Mouse (Mus musculus) ES-Bruce4 (cell line): ENCODE data around the gene Cecr2. TPM values are rescaled to one million over a fixed set of nuclear protein-coding genes. Genes with fewer than 3 reads are reported as not detected.

Experiments
- H3K27ac ChIP-seq: 2 replicates; pipeline ENCODE4 v1.5.1; 2012; ENCODE audit warnings: low read length, inconsistent platforms; ENCODE audit not compliant: insufficient read depth
- H3K27me3 ChIP-seq: 2 replicates; pipeline ENCODE4 v1.6.1; 2012; ENCODE audit warnings: mild to moderate bottlenecking, low read length, inconsistent platforms; ENCODE audit not compliant: control insufficient read depth, poor library complexity, insufficient read depth, severe bottlenecking
- H3K36me3 ChIP-seq: 2 replicates; pipeline ENCODE4 v1.6.1; 2012; ENCODE audit warnings: inconsistent platforms, mild to moderate bottlenecking, low read length, moderate library complexity; ENCODE audit not compliant: control insufficient read depth, poor library complexity, insufficient read depth, severe bottlenecking
- H3K4me1 ChIP-seq: one replicate; pipeline ENCODE4 v1.8.1; 2011; ENCODE audit warnings: low read length; ENCODE audit not compliant: control insufficient read depth, insufficient read depth
- H3K4me3 ChIP-seq: 2 replicates; pipeline ENCODE4 v1.5.1; 2011; ENCODE audit warnings: low read depth, mild to moderate bottlenecking, low read length
- H3K9ac ChIP-seq: 2 replicates; pipeline ENCODE4 v1.6.1; 2012; ENCODE audit warnings: low read depth, mild to moderate bottlenecking, inconsistent platforms; ENCODE audit not compliant: poor library complexity, severe bottlenecking
- H3K9me3 ChIP-seq: replicated peaks from 2 replicates; pipeline ENCODE4 v1.6.1; 2012; ENCODE audit warnings: mild to moderate bottlenecking, low read length, inconsistent platforms; ENCODE audit not compliant: control insufficient read depth, poor library complexity, insufficient read depth, severe bottlenecking
- CTCF ChIP-seq: IDR thresholded peaks from one replicate; pipeline ENCODE4 v1.8.1; 2011; ENCODE audit warnings: low read depth, low read length
- EP300 ChIP-seq: IDR thresholded peaks from 2 replicates; pipeline ENCODE4 v1.6.1; 2011; ENCODE audit warnings: low read depth, low read length; ENCODE audit not compliant: insufficient read depth
- POLR2A ChIP-seq: IDR thresholded peaks from one replicate; pipeline ENCODE4 v1.8.1; 2011; ENCODE audit warnings: low read length; ENCODE audit not compliant: insufficient read depth
- polyA plus RNA-seq: library from polyadenylated mRNA; stranded (reverse); fragments of >200 nt; gene quantifications from 2 replicates; pipeline ENCODE4 v1.2.4, GENCODE M21; 2011; ENCODE audit warnings: low read depth; ENCODE audit not compliant: missing spikeins, insufficient read depth, insufficient read length

Cecr2 gene
- polyA plus RNA-seq, 1 experiment: 73.8 TPM

GRCm38 (mm10) chr6:120782948-120783347 is 116.8 kb downstream of the Cecr2 start:
- no peak overlapping the region for H3K4me3 ChIP-seq
- H3K9ac ChIP-seq: no peak overlapping the region
- no peak for TF ChIP-seq CTCF
- TF ChIP-seq POLR2A: no peak
- TF ChIP-seq EP300: no peak
- H3K4me1 ChIP-seq: no peaks in the 10 kb centered on the region
- no peaks in the 10 kb centered on the region for H3K9me3 ChIP-seq
- H3K36me3 ChIP-seq: no peaks in the 10 kb centered on the region
- no peaks in the 10 kb centered on the region for H3K27me3 ChIP-seq
- H3K27ac ChIP-seq: no peak overlapping the region

- TF ChIP-seq CTCF: no peak
- no peak for TF ChIP-seq POLR2A
- no peak for TF ChIP-seq EP300
These were observed 118.2 kb downstream of the Cecr2 start for GRCm38 (mm10) chr6:120784351-120784750.

GRCm38 (mm10) chr6:120788068-120788607 is 122.0 kb downstream of the Cecr2 start:
- H3K27ac ChIP-seq: no peak overlapping the region
- no peaks in the 10 kb centered on the region for H3K36me3 ChIP-seq
- TF ChIP-seq EP300: no peak
- no peak for TF ChIP-seq CTCF
- no peak for TF ChIP-seq POLR2A
- no peaks in the 10 kb centered on the region for H3K9me3 ChIP-seq
- H3K9ac ChIP-seq: no peak overlapping the region
- no peak overlapping the region for H3K4me3 ChIP-seq
- H3K4me1 ChIP-seq: no peaks in the 10 kb centered on the region
- H3K27me3 ChIP-seq: no peaks in the 10 kb centered on the region

More at GRCm38 (mm10) chr6:120784351-120784750, 118.2 kb downstream of the Cecr2 start:
- Histone ChIP-seq H3K4me3 (no peak overlapping the region), H3K27me3 (no peaks in the 10 kb centered on the region), H3K9me3 (no peaks in the 10 kb centered on the region), H3K9ac (no peak overlapping the region), H3K27ac (no peak overlapping the region), H3K36me3 (no peaks in the 10 kb centered on the region), H3K4me1 (no peaks in the 10 kb centered on the region)

GRCm38 (mm10) chr6:120788904-120789303 is 122.7 kb downstream of the Cecr2 start:
- TF ChIP-seq EP300: no peak
- TF ChIP-seq CTCF: no peak
- TF ChIP-seq POLR2A: no peak
- Histone ChIP-seq H3K9ac (no peak overlapping the region), H3K4me3 (no peak overlapping the region), H3K9me3 (no peaks in the 10 kb centered on the region), H3K4me1 (no peaks in the 10 kb centered on the region), H3K36me3 (no peaks in the 10 kb centered on the region; the same call in 1 of the 2 replicates), H3K27me3 (no peaks in the 10 kb centered on the region), H3K27ac (no peak overlapping the region)

- Histone ChIP-seq H3K9ac (no peak overlapping the region), H3K36me3 (peaks cover under 1% of the 10 kb centered on the region; the same call in 1 of the 2 replicates), H3K4me1 (no peaks in the 10 kb centered on the region), H3K4me3 (no peak overlapping the region), H3K27me3 (no peaks in the 10 kb centered on the region), H3K9me3 (no peaks in the 10 kb centered on the region), H3K27ac (no peak overlapping the region)
- TF ChIP-seq EP300 (no peak), CTCF (no peak), POLR2A (no peak)
These were observed 124.0 kb downstream of the Cecr2 start for GRCm38 (mm10) chr6:120790153-120790552.

GRCm38 (mm10) chr6:120790717-120791116 is 124.5 kb downstream of the Cecr2 start:
- TF ChIP-seq CTCF (no peak), EP300 (no peak), POLR2A (no peak)
- Histone ChIP-seq H3K36me3 (peaks cover 5% of the 10 kb centered on the region; the same call in 1 of the 2 replicates), H3K27me3 (no peaks in the 10 kb centered on the region), H3K9me3 (no peaks in the 10 kb centered on the region), H3K4me3 (no peak overlapping the region), H3K27ac (no peak overlapping the region), H3K9ac (no peak overlapping the region), H3K4me1 (no peaks in the 10 kb centered on the region)
